Mouse (Mus musculus) Patski (cell line): Measurements from ENCODE around the gene Hint3. TPM values are rescaled to one million over a fixed set of nuclear protein-coding genes. Genes with fewer than 3 reads are reported as not detected.
"Not testable (repeated sequence)": the region's sequence is repeated elsewhere in the genome, so short reads cannot be mapped to it uniquely, and the experiment has no call there.

Experiments
- ATAC-seq: fragments of 100-300 bp; one replicate; pipeline ENCODE4 v1.8.0; 2021
- CTCF ChIA-PET: fragments of 350-600 bp; sonication (Branson Sonifier 250); formaldehyde crosslinking; loops from one replicate; lab custom pipeline; 2022; ENCODE audit warnings: inconsistent platforms; lab: Charles Lee
- POLR2A ChIA-PET: fragments of 350-600 bp; sonication (Branson Sonifier 250); formaldehyde crosslinking; loops from one replicate; lab custom pipeline; 2022; ENCODE audit warnings: antibody characterized with exemption, inconsistent platforms; lab: Charles Lee
- DNase-seq: peaks from one replicate; pipeline ENCODE4 v3.0.0-alpha.2; 2011; ENCODE audit warnings: low read depth, low spot score
- H3K27me3 ChIP-seq: fragments of 371-371 bp; one replicate; pipeline ENCODE4 v1.5.1; 2021
- CTCF ChIP-seq: fragments of 100-300 bp; IDR thresholded peaks from one replicate; pipeline ENCODE4 v1.5.1; 2021
- in situ Hi-C: fragments of 300-500 bp; cut with MboI; formaldehyde crosslinking; loops from 3 replicates; pipeline ENCODE4 v1.11.1; 2018; ENCODE audit warnings: low pct_unique_long_range_greater_than_20kb, mixed read lengths
- polyA plus RNA-seq: library from polyadenylated mRNA; unstranded; gene quantifications from one replicate; pipeline ENCODE4 v1.2.3, GENCODE M21; 2021

Hint3 gene
- 19.0 TPM for polyA plus RNA-seq

GRCm38 (mm10) chr10:30629513-30629912 is at the start of gene Hint3:
Gene Hint3 (minus strand): TSS chr10:30629632.
- POLR2A ChIA-PET, result no interaction called here
- no peaks in the 10 kb centered on the region for H3K27me3 ChIP-seq
- in situ Hi-C loops, result no loop called here
- CTCF ChIA-PET, result no interaction called here
- DNase-seq (no peak), ATAC-seq (no peak)
- no peak for TF ChIP-seq CTCF

GRCm38 (mm10) chr10:30678051-30678450 is 48.6 kb upstream of the Hint3 start:
- ChIA-PET CTCF (no interaction called here), POLR2A (no interaction called here)
- peak; percentile 39 for ATAC-seq
- TF ChIP-seq CTCF, result no peak
- DNase-seq, result peak; percentile 22
- in situ Hi-C loops, result no loop called here
- no peaks in the 10 kb centered on the region for H3K27me3 ChIP-seq

GRCm38 (mm10) chr10:30674825-30675224 is 45.4 kb upstream of the Hint3 start:
- DNase-seq (no peak), ATAC-seq (no peak)
- ChIA-PET POLR2A (no interaction called here), CTCF (interaction anchor here (1.2 kb wide), 1 partner anchor 14 kb away, joined by 3 read pairs; no protein-coding TSS in a partner anchor)
- TF ChIP-seq CTCF, result no peak
- H3K27me3 ChIP-seq, result no peaks in the 10 kb centered on the region
- in situ Hi-C loops, result no loop called here

- POLR2A ChIA-PET, result no interaction called here
- ATAC-seq (no peak), DNase-seq (no peak)
- H3K27me3 ChIP-seq, result no peaks in the 10 kb centered on the region
- TF ChIP-seq CTCF, result no peak
- CTCF ChIA-PET, result no interaction called here
- in situ Hi-C loops, result no loop called here
Observed at GRCm38 (mm10) chr10:30666580-30666979, 37.1 kb upstream of the Hint3 start.

GRCm38 (mm10) chr10:30660564-30661328 is 31.3 kb upstream of the Hint3 start:
- in situ Hi-C loops, result no loop called here
- ATAC-seq (no peak), DNase-seq (no peak)
- POLR2A ChIA-PET, result no interaction called here
- H3K27me3 ChIP-seq, result no peaks in the 10 kb centered on the region
- TF ChIP-seq CTCF, result peak; percentile 48
- CTCF ChIA-PET, result interaction anchor here (1.0 to 3.0 kb wide), 7 partner anchors 13 to 142 kb away, joined by 3 to 8 read pairs (median 3); partner anchors contain the start of gene Ncoa7

GRCm38 (mm10) chr10:30655655-30656054 is 26.2 kb upstream of the Hint3 start:
- ATAC-seq (no peak), DNase-seq (no peak)
- no peaks in the 10 kb centered on the region for H3K27me3 ChIP-seq
- ChIA-PET CTCF (no interaction called here), POLR2A (no interaction called here)
- TF ChIP-seq CTCF, result no peak
- in situ Hi-C loops, result no loop called here

- CTCF ChIA-PET, result no interaction called here
- POLR2A ChIA-PET, result no interaction called here
- in situ Hi-C loops, result no loop called here
- no peaks in the 10 kb centered on the region for H3K27me3 ChIP-seq
- DNase-seq, result no peak
- no peak for ATAC-seq
- TF ChIP-seq CTCF, result no peak
Observed at GRCm38 (mm10) chr10:30647681-30648080, 18.2 kb upstream of the Hint3 start.

GRCm38 (mm10) chr10:30638216-30638615 is 8.8 kb upstream of the Hint3 start:
- in situ Hi-C loops, result no loop called here
- no peak for TF ChIP-seq CTCF
- ATAC-seq (peak; percentile 67), DNase-seq (no peak)
- ChIA-PET CTCF (interaction anchor here (0.6 kb wide), 1 partner anchor 14 kb away, joined by 3 read pairs; no protein-coding TSS in a partner anchor), POLR2A (no interaction called here)
- no peaks in the 10 kb centered on the region for H3K27me3 ChIP-seq

- CTCF ChIA-PET, result interaction anchor here (1.4 kb wide), 1 partner anchor 11 kb away, joined by 3 read pairs; no protein-coding TSS in a partner anchor
- ATAC-seq, H3K27me3 ChIP-seq, DNase-seq, in situ Hi-C loops, POLR2A ChIA-PET: not testable (repeated sequence)
Observed at GRCm38 (mm10) chr10:30636474-30637154, 7.2 kb upstream of the Hint3 start.

GRCm38 (mm10) chr10:30632718-30633117 is 3.3 kb upstream of the Hint3 start:
- in situ Hi-C loops, result no loop called here
- ATAC-seq, result no peak
- ChIA-PET POLR2A (no interaction called here), CTCF (no interaction called here)
- H3K27me3 ChIP-seq, result no peaks in the 10 kb centered on the region
- no peak for DNase-seq
- no peak for TF ChIP-seq CTCF

- no peak for TF ChIP-seq CTCF
- CTCF ChIA-PET, result no interaction called here
- in situ Hi-C loops, result no loop called here
- POLR2A ChIA-PET, result no interaction called here
- H3K27me3 ChIP-seq, result no peaks in the 10 kb centered on the region
- ATAC-seq, result no peak
- no peak for DNase-seq
Observed at GRCm38 (mm10) chr10:30629977-30630376, 545 bp upstream of the Hint3 start.

- in situ Hi-C loops, POLR2A ChIA-PET, ATAC-seq, CTCF ChIA-PET, DNase-seq, H3K27me3 ChIP-seq: not testable (repeated sequence)
Observed at GRCm38 (mm10) chr10:30628444-30628843, 988 bp downstream of the Hint3 start.
